Mouse (Mus musculus): ENCODE data around the gene Impg2. TPM values are rescaled to one million over a fixed set of nuclear protein-coding genes. Genes with fewer than 3 reads are reported as not detected.

Gene Impg2
- polyA plus RNA-seq, 1 experiment from 2014 or later = 0.70 TPM

- Histone ChIP-seq H3K36me3 (ENCODE audit: control insufficient read depth, insufficient read depth, low read length) (no peaks in the 10 kb centered on the region), H3K4me1 (ENCODE audit: control insufficient read depth, insufficient read depth, low read length) (no peaks in the 10 kb centered on the region), H3K27me3 (replicated peaks; ENCODE audit: control insufficient read depth, insufficient read depth, low read length) (no peaks in the 10 kb centered on the region), H3K9ac (ENCODE audit: low read depth, low read length) (no peak overlapping the region), H3K9me3 (ENCODE audit: control insufficient read depth, low read length) (no peaks in the 10 kb centered on the region), H3K4me3 (ENCODE audit: low read depth, low read length) (no peak overlapping the region), H3K4me2 (ENCODE audit: low read depth, low read length) (no peak overlapping the region), H3K27ac (replicated peaks; ENCODE audit: low read depth, low read length) (no peak overlapping the region)
- ATAC-seq (ENCODE audit: low read depth) (no peak), DNase-seq (ENCODE audit: low spot score) (no peak)
- WGBS = 82% methylated on average over 5 of the region's 5 CpGs
Observed at GRCm38 (mm10) chr16:56286076-56286475, 82.0 kb downstream of the Impg2 start.

GRCm38 (mm10) chr16:56286977-56287376 is 82.9 kb downstream of the Impg2 start:
- H3K27ac ChIP-seq (replicated peaks; ENCODE audit: low read depth, low read length) = no peak overlapping the region
- no peak overlapping the region for H3K4me3 ChIP-seq (ENCODE audit: low read depth, low read length)
- ATAC-seq (ENCODE audit: low read depth) (no peak), DNase-seq (ENCODE audit: low spot score) (no peak)
- WGBS = 99% methylated on average over 2 of the region's 2 CpGs
- no peaks in the 10 kb centered on the region for H3K27me3 ChIP-seq (replicated peaks; ENCODE audit: control insufficient read depth, insufficient read depth, low read length)
- no peaks in the 10 kb centered on the region for H3K4me1 ChIP-seq (ENCODE audit: control insufficient read depth, insufficient read depth, low read length)
- no peaks in the 10 kb centered on the region for H3K36me3 ChIP-seq (ENCODE audit: control insufficient read depth, insufficient read depth, low read length)
- no peaks in the 10 kb centered on the region for H3K9me3 ChIP-seq (ENCODE audit: control insufficient read depth, low read length)
- no peak overlapping the region for H3K4me2 ChIP-seq (ENCODE audit: low read depth, low read length)
- H3K9ac ChIP-seq (ENCODE audit: low read depth, low read length) = no peak overlapping the region

GRCm38 (mm10) chr16:56294887-56295286 is 90.8 kb downstream of the Impg2 start:
- no peaks in the 10 kb centered on the region for H3K9me3 ChIP-seq (ENCODE audit: control insufficient read depth, low read length)
- no peak for ATAC-seq (ENCODE audit: low read depth)
- DNase-seq (ENCODE audit: low spot score) = no peak
- H3K27ac ChIP-seq (replicated peaks; ENCODE audit: low read depth, low read length) = no peak overlapping the region
- H3K4me3 ChIP-seq (ENCODE audit: low read depth, low read length) = no peak overlapping the region
- no peak overlapping the region for H3K4me2 ChIP-seq (ENCODE audit: low read depth, low read length)
- no peaks in the 10 kb centered on the region for H3K36me3 ChIP-seq (ENCODE audit: control insufficient read depth, insufficient read depth, low read length)
- no peaks in the 10 kb centered on the region for H3K27me3 ChIP-seq (replicated peaks; ENCODE audit: control insufficient read depth, insufficient read depth, low read length)
- no peak overlapping the region for H3K9ac ChIP-seq (ENCODE audit: low read depth, low read length)
- no peaks in the 10 kb centered on the region for H3K4me1 ChIP-seq (ENCODE audit: control insufficient read depth, insufficient read depth, low read length)
- 53% methylated on average over 1 of the region's 1 CpGs for WGBS

- H3K27ac ChIP-seq (replicated peaks; ENCODE audit: low read depth, low read length) = no peak overlapping the region
- H3K36me3 ChIP-seq (ENCODE audit: control insufficient read depth, insufficient read depth, low read length) = no peaks in the 10 kb centered on the region
- ATAC-seq (ENCODE audit: low read depth) (no peak), DNase-seq (ENCODE audit: low spot score) (peak; percentile 22)
- H3K9me3 ChIP-seq (ENCODE audit: control insufficient read depth, low read length) = no peaks in the 10 kb centered on the region
- H3K4me2 ChIP-seq (ENCODE audit: low read depth, low read length) = no peak overlapping the region
- no peaks in the 10 kb centered on the region for H3K27me3 ChIP-seq (replicated peaks; ENCODE audit: control insufficient read depth, insufficient read depth, low read length)
- no peak overlapping the region for H3K4me3 ChIP-seq (ENCODE audit: low read depth, low read length)
- no peaks in the 10 kb centered on the region for H3K4me1 ChIP-seq (ENCODE audit: control insufficient read depth, insufficient read depth, low read length)
- WGBS = 75% methylated on average over 3 of the region's 3 CpGs
- H3K9ac ChIP-seq (ENCODE audit: low read depth, low read length) = no peak overlapping the region
Observed at GRCm38 (mm10) chr16:56295888-56296648, 92.0 kb downstream of the Impg2 start.

DNA sequence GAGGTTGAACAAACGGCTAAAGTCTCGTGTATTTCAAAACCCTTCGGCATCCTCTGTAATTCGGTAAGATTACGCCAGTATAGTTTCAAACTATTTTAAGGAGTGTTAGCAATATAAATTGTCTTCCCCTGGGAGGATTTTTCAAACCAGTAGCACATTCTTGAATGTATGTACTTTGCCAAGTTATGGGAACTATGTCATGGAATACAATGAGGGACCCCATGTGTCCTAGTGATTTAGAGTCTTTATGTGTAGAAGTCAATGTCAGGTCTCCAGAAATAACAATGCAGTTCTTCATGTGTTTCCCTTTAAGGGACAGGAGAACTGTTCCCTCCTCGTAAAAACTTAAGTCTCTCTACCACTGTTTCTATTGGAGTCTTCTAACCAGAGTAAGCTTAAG is 94.1 kb downstream of the Impg2 start:
- Histone ChIP-seq H3K9ac (ENCODE audit: low read depth, low read length) (no peak overlapping the region), H3K27me3 (replicated peaks; ENCODE audit: control insufficient read depth, insufficient read depth, low read length) (no peaks in the 10 kb centered on the region), H3K4me1 (ENCODE audit: control insufficient read depth, insufficient read depth, low read length) (no peaks in the 10 kb centered on the region), H3K4me2 (ENCODE audit: low read depth, low read length) (no peak overlapping the region), H3K4me3 (ENCODE audit: low read depth, low read length) (no peak overlapping the region), H3K36me3 (ENCODE audit: control insufficient read depth, insufficient read depth, low read length) (no peaks in the 10 kb centered on the region), H3K9me3 (ENCODE audit: control insufficient read depth, low read length) (no peaks in the 10 kb centered on the region), H3K27ac (replicated peaks; ENCODE audit: low read depth, low read length) (no peak overlapping the region)
- ATAC-seq (ENCODE audit: low read depth) = no peak
- peak; percentile 50 for DNase-seq (ENCODE audit: low spot score)
- 50% methylated on average over 6 of the region's 6 CpGs for WGBS

- H3K9me3 ChIP-seq (ENCODE audit: control insufficient read depth, low read length) = no peaks in the 10 kb centered on the region
- no peaks in the 10 kb centered on the region for H3K4me1 ChIP-seq (ENCODE audit: control insufficient read depth, insufficient read depth, low read length)
- H3K27ac ChIP-seq (replicated peaks; ENCODE audit: low read depth, low read length) = no peak overlapping the region
- no peaks in the 10 kb centered on the region for H3K27me3 ChIP-seq (replicated peaks; ENCODE audit: control insufficient read depth, insufficient read depth, low read length)
- DNase-seq (ENCODE audit: low spot score) (peak; percentile 69), ATAC-seq (ENCODE audit: low read depth) (no peak)
- H3K9ac ChIP-seq (ENCODE audit: low read depth, low read length) = no peak overlapping the region
- WGBS = 32% methylated on average over 2 of the region's 2 CpGs
- no peak overlapping the region for H3K4me2 ChIP-seq (ENCODE audit: low read depth, low read length)
- no peaks in the 10 kb centered on the region for H3K36me3 ChIP-seq (ENCODE audit: control insufficient read depth, insufficient read depth, low read length)
- no peak overlapping the region for H3K4me3 ChIP-seq (ENCODE audit: low read depth, low read length)
Observed at GRCm38 (mm10) chr16:56298836-56299235, 94.7 kb downstream of the Impg2 start.

- peak; percentile 41 for DNase-seq (ENCODE audit: low spot score)
- Histone ChIP-seq H3K4me1 (ENCODE audit: control insufficient read depth, insufficient read depth, low read length) (no peaks in the 10 kb centered on the region), H3K4me2 (ENCODE audit: low read depth, low read length) (no peak overlapping the region), H3K27ac (replicated peaks; ENCODE audit: low read depth, low read length) (peak overlapping the region; percentile 35; the same call in 1 of the 2 replicates), H3K36me3 (ENCODE audit: control insufficient read depth, insufficient read depth, low read length) (no peaks in the 10 kb centered on the region), H3K4me3 (ENCODE audit: low read depth, low read length) (no peak overlapping the region), H3K9me3 (ENCODE audit: control insufficient read depth, low read length) (no peaks in the 10 kb centered on the region), H3K27me3 (replicated peaks; ENCODE audit: control insufficient read depth, insufficient read depth, low read length) (no peaks in the 10 kb centered on the region), H3K9ac (ENCODE audit: low read depth, low read length) (no peak overlapping the region)
- WGBS = 23% methylated on average over 4 of the region's 4 CpGs
- no peak for ATAC-seq (ENCODE audit: low read depth)
Observed at GRCm38 (mm10) chr16:56302996-56303395, 98.9 kb downstream of the Impg2 start.

GRCm38 (mm10) chr16:56304167-56304566 is 100.1 kb downstream of the Impg2 start:
- Histone ChIP-seq H3K36me3 (ENCODE audit: control insufficient read depth, insufficient read depth, low read length) (no peaks in the 10 kb centered on the region), H3K9ac (ENCODE audit: low read depth, low read length) (no peak overlapping the region), H3K27me3 (replicated peaks; ENCODE audit: control insufficient read depth, insufficient read depth, low read length) (no peaks in the 10 kb centered on the region), H3K4me3 (ENCODE audit: low read depth, low read length) (no peak overlapping the region), H3K9me3 (ENCODE audit: control insufficient read depth, low read length) (no peaks in the 10 kb centered on the region), H3K4me2 (ENCODE audit: low read depth, low read length) (no peak overlapping the region), H3K27ac (replicated peaks; ENCODE audit: low read depth, low read length) (no peak overlapping the region), H3K4me1 (ENCODE audit: control insufficient read depth, insufficient read depth, low read length) (no peaks in the 10 kb centered on the region)
- DNase-seq (ENCODE audit: low spot score) (no peak), ATAC-seq (ENCODE audit: low read depth) (no peak)
- 80% methylated on average over 4 of the region's 4 CpGs for WGBS

- Histone ChIP-seq H3K36me3 (ENCODE audit: control insufficient read depth, insufficient read depth, low read length) (no peaks in the 10 kb centered on the region), H3K9ac (ENCODE audit: low read depth, low read length) (no peak overlapping the region), H3K4me3 (ENCODE audit: low read depth, low read length) (no peak overlapping the region), H3K27ac (replicated peaks; ENCODE audit: low read depth, low read length) (no peak overlapping the region), H3K4me1 (ENCODE audit: control insufficient read depth, insufficient read depth, low read length) (no peaks in the 10 kb centered on the region), H3K27me3 (replicated peaks; ENCODE audit: control insufficient read depth, insufficient read depth, low read length) (no peaks in the 10 kb centered on the region), H3K9me3 (ENCODE audit: control insufficient read depth, low read length) (no peaks in the 10 kb centered on the region), H3K4me2 (ENCODE audit: low read depth, low read length) (no peak overlapping the region)
- WGBS = 61% methylated on average over 4 of the region's 4 CpGs
- no peak for ATAC-seq (ENCODE audit: low read depth)
- no peak for DNase-seq (ENCODE audit: low spot score)
Observed at GRCm38 (mm10) chr16:56307575-56307974, 103.5 kb downstream of the Impg2 start.

Measured in embryonic facial prominence, embryonic 14.5 days (tissue).